Mouse (Mus musculus) hindbrain, embryonic 10.5 days (tissue): ENCODE measurements at regions not wholly inside any gene's neighbourhood (a gene's known extent, or its start where the extent isn't known, plus 50 kb on each side); places are given as distances from the start of the nearest gene placed in this dataset.
A peak's percentile ranks its signal among the peaks of the same experiment; 100 is the strongest.
"Not testable (repeated sequence)": the region's sequence is repeated elsewhere in the genome, so short reads cannot be mapped to it uniquely, and the experiment has no call there.

Source experiments
- DNase-seq: peaks from one replicate; pipeline ENCODE4 v3.0.0-alpha.2; 2017; ENCODE audit warnings: low spot score
- H3K27ac ChIP-seq: fragments of 300-500 bp; sonication (generic); 2 replicates; pipeline ENCODE4 v1.5.1; 2016; ENCODE audit warnings: mild to moderate bottlenecking, moderate library complexity
- H3K27me3 ChIP-seq: fragments of 300-500 bp; sonication (generic); 2 replicates; pipeline ENCODE4 v1.6.1; 2016; ENCODE audit warnings: mild to moderate bottlenecking; ENCODE audit not compliant: poor library complexity, insufficient read depth, severe bottlenecking
- H3K36me3 ChIP-seq: fragments of 300-500 bp; sonication (generic); 2 replicates; pipeline ENCODE4 v1.6.1; 2016; ENCODE audit warnings: mild to moderate bottlenecking, moderate library complexity
- H3K4me1 ChIP-seq: fragments of 300-500 bp; sonication (generic); replicated peaks from 2 replicates; pipeline ENCODE4 v1.6.1; 2016; ENCODE audit warnings: mild to moderate bottlenecking
- H3K4me3 ChIP-seq: fragments of 300-500 bp; sonication (generic); 2 replicates; pipeline ENCODE4 v1.5.1; 2016; ENCODE audit warnings: mild to moderate bottlenecking, moderate library complexity
- H3K9me3 ChIP-seq: fragments of 300-500 bp; sonication (generic); 2 replicates; pipeline ENCODE4 v1.6.1; 2016; ENCODE audit warnings: mild to moderate bottlenecking, moderate library complexity
- WGBS: fragments of 180-500 bp; shearing (Covaris S2); methylation state at CpG from one replicate; pipeline ENCODE4 v1.1.7; 2016; 5-methylcytosine and 5-hydroxymethylcytosine counted together

DNA sequence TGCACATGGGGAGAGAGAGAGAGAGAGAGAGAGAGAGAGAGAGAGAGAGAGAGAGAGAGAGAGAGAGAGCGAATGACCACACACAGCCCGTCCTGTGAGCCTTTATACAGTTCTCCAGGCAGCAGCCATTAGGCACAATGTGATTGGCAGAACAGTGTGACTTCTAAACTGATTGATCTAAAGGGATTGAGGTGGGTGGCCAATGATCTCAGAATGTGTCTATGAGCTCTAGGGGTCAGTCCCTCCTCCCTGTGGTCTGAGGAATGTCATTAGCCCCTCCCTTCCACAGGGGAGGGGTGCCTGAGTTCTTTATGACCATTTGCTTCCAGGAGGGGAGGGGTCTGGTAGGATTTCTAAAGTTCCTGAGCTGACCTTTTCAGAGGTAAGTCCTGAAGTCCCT is 62.1 kb downstream of the Duxbl3 start:
- not testable (repeated sequence) for H3K4me3 ChIP-seq, H3K27ac ChIP-seq, H3K4me1 ChIP-seq, DNase-seq, H3K27me3 ChIP-seq, H3K9me3 ChIP-seq, H3K36me3 ChIP-seq
- 62% methylated on average over 2 of the region's 2 CpGs for WGBS

DNA sequence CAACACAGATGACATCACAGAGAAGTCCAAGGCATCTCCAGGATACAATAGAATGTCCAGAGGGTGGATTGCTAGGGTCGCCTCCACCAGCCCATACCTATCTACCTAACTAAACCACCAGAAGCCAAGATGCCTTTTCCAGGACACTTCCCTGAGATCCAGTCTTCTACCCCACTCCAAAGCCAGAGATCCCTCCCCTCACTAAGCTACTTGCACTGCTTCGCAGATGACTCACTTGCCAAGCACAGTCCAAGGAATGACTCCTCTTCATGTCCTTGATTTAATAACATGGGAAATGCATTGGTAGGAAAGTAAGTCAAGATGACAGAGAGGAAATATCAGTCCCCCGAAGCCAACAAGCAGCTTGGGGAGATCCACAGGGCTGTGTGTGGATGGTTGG is 63.0 kb downstream of the Duxbl3 start:
- no peak for DNase-seq
- WGBS: 90% methylated on average over 3 of the region's 3 CpGs
- Histone ChIP-seq H3K27me3 (no peaks in the 10 kb centered on the region), H3K4me1 (no peaks in the 10 kb centered on the region), H3K36me3 (no peaks in the 10 kb centered on the region), H3K9me3 (no peaks in the 10 kb centered on the region), H3K4me3 (no peak overlapping the region), H3K27ac (no peak overlapping the region)

DNA sequence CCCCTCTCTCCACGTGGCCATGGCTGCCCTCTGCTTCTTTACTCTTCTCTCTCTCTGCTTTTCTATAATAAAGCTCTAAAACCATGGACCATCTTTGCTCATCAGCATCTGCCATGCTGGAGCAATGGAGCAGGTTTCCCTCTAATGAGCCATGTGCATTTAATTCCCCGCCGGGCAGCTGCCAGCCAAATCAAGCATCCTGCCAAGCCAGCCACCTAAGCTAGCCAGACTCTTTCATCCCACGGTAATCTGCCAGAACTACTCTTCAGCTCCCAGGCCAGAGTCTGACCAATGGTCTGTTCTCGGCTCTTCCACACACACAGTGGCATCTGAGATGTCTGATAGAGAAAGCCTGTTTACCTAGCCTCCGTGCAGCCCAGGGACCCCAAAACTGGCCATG is 70.8 kb downstream of the Duxbl3 start:
- no peak for DNase-seq
- H3K4me1 ChIP-seq: no peaks in the 10 kb centered on the region
- WGBS: 85% methylated on average over 6 of the region's 6 CpGs

DNA sequence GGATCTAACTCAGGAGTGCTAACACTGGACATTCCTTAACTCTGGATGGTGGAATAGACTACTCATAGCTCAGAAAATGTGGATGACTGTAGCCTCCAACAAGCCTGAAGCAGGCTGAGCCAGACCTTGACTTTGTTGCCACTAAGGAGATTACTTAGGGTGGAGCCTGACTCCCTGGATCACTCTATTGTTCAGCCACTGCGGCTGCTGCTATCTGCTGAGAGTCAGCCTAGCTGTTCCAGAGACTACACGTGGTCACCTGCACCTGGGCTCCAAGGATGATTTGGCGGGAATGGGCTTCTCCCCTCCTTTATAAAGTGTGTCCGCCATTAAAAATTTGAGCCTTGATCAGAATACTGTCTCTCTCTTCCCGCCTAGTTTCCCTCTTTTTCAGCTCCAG is 83.3 kb downstream of the Duxbl3 start:
- Histone ChIP-seq H3K27me3 (no peaks in the 10 kb centered on the region), H3K4me3 (no peak overlapping the region), H3K4me1 (no peaks in the 10 kb centered on the region), H3K36me3 (no peaks in the 10 kb centered on the region), H3K9me3 (no peaks in the 10 kb centered on the region), H3K27ac (no peak overlapping the region)
- DNase-seq: no peak
- WGBS: 87% methylated on average over 5 of the region's 5 CpGs

More for the DNA sequence above, 70.8 kb downstream of the Duxbl3 start:
- Histone ChIP-seq H3K9me3 (no peaks in the 10 kb centered on the region), H3K27me3 (no peaks in the 10 kb centered on the region), H3K27ac (no peak overlapping the region), H3K4me3 (no peak overlapping the region), H3K36me3 (no peaks in the 10 kb centered on the region)

DNA sequence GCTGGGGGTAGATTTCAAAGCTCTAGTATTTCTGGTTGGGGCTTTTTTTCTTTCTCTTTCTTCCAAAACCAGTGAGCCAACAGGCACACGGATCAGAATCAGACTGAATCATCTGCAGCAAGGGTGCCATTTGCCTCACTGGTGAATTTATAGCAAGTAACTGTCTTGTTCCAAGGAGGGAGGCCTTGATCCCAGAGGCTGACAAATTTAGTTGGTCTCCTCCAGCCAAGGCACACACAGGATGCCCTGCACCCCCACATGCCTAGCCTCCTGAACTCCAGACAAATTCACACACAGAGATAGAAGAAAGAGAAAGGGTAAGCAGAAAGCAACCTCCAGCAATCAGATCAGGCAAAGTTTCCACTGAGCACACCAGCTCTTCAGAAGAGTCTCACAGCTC is 87.5 kb downstream of the Duxbl3 start:
- no peak for DNase-seq
- Histone ChIP-seq H3K27me3 (no peaks in the 10 kb centered on the region), H3K4me3 (no peak overlapping the region), H3K9me3 (no peaks in the 10 kb centered on the region), H3K27ac (no peak overlapping the region), H3K36me3 (no peaks in the 10 kb centered on the region), H3K4me1 (no peaks in the 10 kb centered on the region)
- WGBS: 69% methylated on average over 1 of the region's 1 CpGs

DNA sequence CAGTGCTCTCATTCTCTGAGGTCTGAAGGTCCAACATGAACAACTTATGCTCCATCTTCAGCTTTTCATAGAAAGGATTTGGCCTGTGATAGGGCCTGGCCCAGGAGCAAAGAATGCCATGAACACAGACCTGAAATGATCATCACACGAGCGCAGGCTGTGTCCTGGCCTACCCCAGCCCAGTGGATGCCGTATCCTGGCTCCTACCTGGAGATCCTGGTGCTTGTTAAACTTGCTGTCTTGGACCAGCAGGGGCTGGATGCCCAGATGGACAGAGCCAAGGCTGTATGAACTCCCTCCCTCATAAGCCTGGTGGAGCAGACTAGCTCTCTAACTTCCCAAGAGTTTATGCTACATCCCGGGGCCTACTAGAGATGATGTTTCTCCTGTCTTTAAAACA is 89.5 kb downstream of the Duxbl3 start:
- H3K36me3 ChIP-seq: no peaks in the 10 kb centered on the region
- H3K9me3 ChIP-seq: no peaks in the 10 kb centered on the region
- H3K4me3 ChIP-seq: no peak overlapping the region
- H3K27me3 ChIP-seq: no peaks in the 10 kb centered on the region
- 95% methylated on average over 4 of the region's 4 CpGs for WGBS
- no peak overlapping the region for H3K27ac ChIP-seq
- H3K4me1 ChIP-seq: no peaks in the 10 kb centered on the region
- DNase-seq: no peak

DNA sequence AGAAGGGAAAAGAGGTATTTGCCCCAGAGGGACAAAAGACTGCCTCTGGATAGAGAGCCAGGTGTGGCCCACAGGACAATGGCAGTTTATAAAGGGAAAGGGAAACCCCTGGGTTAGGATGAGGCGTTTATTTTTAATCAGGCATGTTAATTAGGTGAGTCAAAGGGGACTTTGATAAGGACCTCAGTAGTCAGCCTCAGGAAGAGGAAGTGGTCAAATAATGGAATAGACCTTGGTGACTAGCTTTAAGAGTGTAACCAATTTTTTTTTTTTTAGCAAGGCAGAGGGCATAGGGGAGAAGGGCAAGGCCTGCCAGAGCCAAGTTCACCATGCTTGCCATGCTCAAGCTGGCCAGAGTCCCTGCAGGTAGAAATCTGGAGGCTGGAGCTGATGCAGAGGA is 95.2 kb downstream of the Duxbl3 start:
- H3K27ac ChIP-seq: no peak overlapping the region
- no peaks in the 10 kb centered on the region for H3K9me3 ChIP-seq
- 67% methylated on average over 1 of the region's 1 CpGs for WGBS
- peaks cover 10% of the 10 kb centered on the region for H3K4me1 ChIP-seq
- no peak for DNase-seq
- H3K27me3 ChIP-seq: no peaks in the 10 kb centered on the region
- no peaks in the 10 kb centered on the region for H3K36me3 ChIP-seq
- H3K4me3 ChIP-seq: no peak overlapping the region

DNA sequence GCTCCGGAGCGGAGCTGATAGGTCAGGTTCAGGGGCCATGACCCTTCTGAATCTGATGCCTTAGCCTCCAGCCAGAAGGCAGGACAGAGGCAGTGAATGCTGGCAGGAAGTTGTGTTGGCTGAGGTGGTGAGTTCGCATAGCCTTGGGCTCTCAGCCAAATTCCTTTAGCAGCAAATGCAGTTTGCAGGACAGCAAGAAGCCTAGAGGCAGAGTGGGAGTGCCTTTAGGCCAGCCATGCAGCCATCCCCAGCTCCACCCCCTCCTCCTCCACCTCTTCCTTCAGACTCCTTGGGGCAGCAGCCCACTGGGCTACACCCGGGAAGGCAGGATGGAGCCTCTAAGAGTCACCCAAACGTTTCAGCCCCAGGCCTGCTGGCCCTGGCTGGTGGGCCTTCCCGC is 99.5 kb downstream of the Duxbl3 start:
- Histone ChIP-seq H3K4me1 (peaks cover 16% of the 10 kb centered on the region), H3K27ac (no peak overlapping the region), H3K4me3 (no peak overlapping the region), H3K27me3 (no peaks in the 10 kb centered on the region), H3K36me3 (no peaks in the 10 kb centered on the region), H3K9me3 (no peaks in the 10 kb centered on the region)
- DNase-seq: peak; percentile 11
- WGBS: 53% methylated on average over 6 of the region's 6 CpGs

DNA sequence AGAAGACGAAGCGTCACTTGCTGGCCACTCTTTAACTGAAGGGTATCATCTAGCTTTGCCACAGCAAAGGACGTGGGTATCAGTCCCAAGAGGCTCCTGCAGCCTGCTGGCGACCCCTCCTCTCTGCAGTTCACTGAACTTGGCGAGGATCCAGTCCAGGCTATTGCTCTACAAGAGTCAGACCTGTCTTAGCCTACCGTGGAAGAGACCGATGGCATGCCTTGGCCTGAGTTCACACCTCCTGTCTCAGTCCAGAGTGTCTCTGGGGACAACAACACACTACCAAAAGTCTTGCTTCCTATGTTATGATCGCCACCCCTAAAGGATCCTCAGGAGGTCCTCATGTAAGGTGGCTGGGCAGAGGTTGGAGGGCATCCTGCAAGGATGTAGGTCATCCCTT is 100.2 kb downstream of the Duxbl3 start:
- peaks cover 16% of the 10 kb centered on the region for H3K4me1 ChIP-seq
- H3K9me3 ChIP-seq: no peaks in the 10 kb centered on the region
- no peak overlapping the region for H3K27ac ChIP-seq
- no peak overlapping the region for H3K4me3 ChIP-seq
- 84% methylated on average over 8 of the region's 8 CpGs for WGBS
- no peaks in the 10 kb centered on the region for H3K36me3 ChIP-seq
- DNase-seq: no peak
- no peaks in the 10 kb centered on the region for H3K27me3 ChIP-seq

DNA sequence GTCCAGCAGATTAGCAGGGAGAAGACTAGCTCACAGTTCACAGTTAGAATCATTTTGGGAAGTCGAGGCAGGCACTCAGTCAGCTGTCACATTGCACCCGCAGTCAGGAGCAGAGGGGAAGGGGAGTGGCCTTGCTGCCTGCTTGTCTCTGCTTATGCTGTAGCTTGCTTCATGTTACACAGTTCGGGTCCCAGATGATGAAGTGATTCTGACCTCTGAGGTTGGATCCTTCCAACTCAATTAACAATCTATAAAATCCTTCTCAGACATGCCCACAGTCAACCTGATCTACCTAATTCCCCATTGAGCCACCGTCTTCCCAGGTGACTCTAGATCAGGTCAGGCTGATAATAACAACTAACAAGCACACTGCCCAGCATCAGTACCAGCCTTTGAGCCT is 102.3 kb downstream of the Duxbl3 start:
- DNase-seq: no peak
- H3K4me3 ChIP-seq: no peak overlapping the region
- H3K27me3 ChIP-seq: no peaks in the 10 kb centered on the region
- peaks cover 16% of the 10 kb centered on the region for H3K4me1 ChIP-seq
- WGBS: 71% methylated on average over 4 of the region's 4 CpGs
- H3K36me3 ChIP-seq: no peaks in the 10 kb centered on the region
- no peak overlapping the region for H3K27ac ChIP-seq
- no peaks in the 10 kb centered on the region for H3K9me3 ChIP-seq

DNA sequence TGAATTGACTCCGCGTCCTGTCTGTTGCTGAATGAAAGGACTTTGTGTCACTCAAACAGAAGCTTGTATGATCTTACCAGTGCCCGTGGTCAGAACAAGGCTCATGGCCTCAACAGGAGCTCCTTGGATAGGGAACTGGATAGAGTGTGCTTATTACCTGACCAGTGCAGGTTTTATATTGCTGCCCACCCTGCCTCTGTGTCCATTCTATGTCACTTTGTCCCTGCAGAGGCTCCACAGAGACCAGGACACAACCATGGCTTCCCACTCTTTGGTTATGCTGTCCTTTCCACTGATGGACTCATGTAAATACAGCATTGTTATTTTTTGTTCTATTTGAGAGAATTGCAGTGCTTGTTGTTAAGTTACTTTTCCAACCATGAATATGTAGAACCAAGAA is 103.4 kb downstream of the Duxbl3 start:
- 96% methylated on average over 3 of the region's 3 CpGs for WGBS
- Histone ChIP-seq H3K9me3 (no peaks in the 10 kb centered on the region), H3K27ac (no peak overlapping the region), H3K4me1 (peaks cover 16% of the 10 kb centered on the region), H3K4me3 (no peak overlapping the region), H3K36me3 (no peaks in the 10 kb centered on the region), H3K27me3 (no peaks in the 10 kb centered on the region)
- DNase-seq: no peak
